Mouse (Mus musculus) layer of hippocampus, adult 2 months (tissue): ENCODE results near the gene Tspan5. TPM values are rescaled to one million over a fixed set of nuclear protein-coding genes. Genes with fewer than 3 reads are reported as not detected.

ENCODE experiments used
- DNase-seq, 2 experiments: peaks; one replicate each; pipeline ENCODE4 v3.0.0; 2022; ENCODE audit warnings: low spot score in 2 of 2
- H3K27ac ChIP-seq: fragments of 200-600 bp; 2 replicates; pipeline ENCODE4 v1.8.1; 2022
- H3K4me3 ChIP-seq: fragments of 200-600 bp; 2 replicates; pipeline ENCODE4 v1.8.1; 2022; ENCODE audit warnings: mild to moderate bottlenecking
- CTCF ChIP-seq: fragments of 200-600 bp; conservative IDR thresholded peaks from 2 replicates; pipeline ENCODE4 v1.8.1; 2022; ENCODE audit warnings: antibody characterized with exemption, mild to moderate bottlenecking, moderate library complexity
- total RNA-seq, 2 experiments: library from RNA; stranded (reverse); gene quantifications; 2 replicates each; pipeline ENCODE4 v1.2.3; 2021

Tspan5 gene
- total RNA-seq, 2 experiments from 2014 or later, result 199 to 202 TPM

DNA sequence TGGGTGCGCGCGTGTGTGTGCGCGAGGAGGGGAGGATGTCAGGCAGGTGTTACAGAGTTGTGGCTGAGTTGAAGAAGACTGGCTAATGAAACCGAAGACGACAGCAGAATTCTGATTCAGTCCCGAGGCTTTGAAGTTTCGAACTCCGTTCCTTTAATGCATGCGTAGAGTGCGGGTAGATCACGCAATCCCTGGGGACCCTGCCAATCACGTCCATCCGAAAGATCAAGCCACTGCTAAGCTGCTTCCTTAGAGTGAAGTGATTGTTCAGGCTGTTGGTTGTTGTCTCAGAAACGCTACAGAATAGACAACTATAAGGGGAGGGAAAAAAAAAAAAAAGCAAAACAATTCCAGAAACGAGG lies 46.5 kb downstream of the Tspan5 start:
- no peak for DNase-seq
- H3K27ac ChIP-seq, result peak overlapping the region; percentile 46; the same call in 1 of the 2 replicates
- TF ChIP-seq CTCF, result no peak
- peak overlapping the region; percentile 23 for H3K4me3 ChIP-seq

GRCm38 (mm10) chr3:138789275-138789674 lies 47.3 kb downstream of the Tspan5 start:
- peak overlapping the region; percentile 46; the same call in 1 of the 2 replicates for H3K27ac ChIP-seq
- DNase-seq, result no peak
- no peak for TF ChIP-seq CTCF
- no peak overlapping the region for H3K4me3 ChIP-seq

DNA sequence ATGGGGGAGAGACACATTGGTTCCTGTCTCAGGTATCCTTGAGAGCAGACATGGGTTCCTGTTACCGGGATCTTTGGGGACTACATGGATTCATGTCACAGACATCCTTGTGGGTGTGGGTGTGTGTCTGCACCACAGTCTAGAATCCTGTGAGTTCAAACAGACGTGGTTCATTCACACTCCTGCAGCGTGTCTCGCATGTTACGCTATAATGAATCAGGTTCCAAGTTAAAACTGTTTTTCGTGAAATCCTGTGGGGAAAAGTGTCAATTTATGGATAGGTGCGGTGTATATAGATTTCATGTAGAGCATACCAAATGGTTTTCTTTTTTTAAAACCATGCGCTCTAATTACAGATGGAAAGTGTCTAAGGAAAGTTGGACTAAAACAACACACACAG lies 52.5 kb downstream of the Tspan5 start:
- no peak overlapping the region for H3K4me3 ChIP-seq
- DNase-seq, result no peak
- H3K27ac ChIP-seq, result no peak overlapping the region
- no peak for TF ChIP-seq CTCF

DNA sequence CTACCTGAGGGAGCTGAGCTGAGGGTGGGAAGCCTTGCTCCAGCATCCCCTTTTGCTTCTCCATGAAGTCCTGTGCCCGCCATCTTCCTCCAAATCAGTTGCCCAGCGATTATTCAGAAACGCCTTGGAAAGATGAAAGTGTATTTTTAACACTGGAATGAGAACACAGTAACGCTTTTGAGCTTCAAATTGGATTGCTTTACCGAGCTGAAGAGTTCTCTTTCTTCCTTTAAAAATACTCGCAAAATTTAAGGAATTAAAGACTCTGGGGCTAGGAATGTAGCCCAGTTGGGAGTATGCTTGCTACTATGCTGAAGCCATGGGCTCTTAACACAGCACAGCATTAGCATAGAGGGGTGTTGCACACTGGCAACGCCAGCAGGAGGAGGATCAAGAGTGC lies 54.0 kb downstream of the Tspan5 start:
- Histone ChIP-seq H3K27ac (peak overlapping the region; percentile 28; the same call in 1 of the 2 replicates), H3K4me3 (no peak overlapping the region)
- TF ChIP-seq CTCF, result no peak
- no peak for DNase-seq

DNA sequence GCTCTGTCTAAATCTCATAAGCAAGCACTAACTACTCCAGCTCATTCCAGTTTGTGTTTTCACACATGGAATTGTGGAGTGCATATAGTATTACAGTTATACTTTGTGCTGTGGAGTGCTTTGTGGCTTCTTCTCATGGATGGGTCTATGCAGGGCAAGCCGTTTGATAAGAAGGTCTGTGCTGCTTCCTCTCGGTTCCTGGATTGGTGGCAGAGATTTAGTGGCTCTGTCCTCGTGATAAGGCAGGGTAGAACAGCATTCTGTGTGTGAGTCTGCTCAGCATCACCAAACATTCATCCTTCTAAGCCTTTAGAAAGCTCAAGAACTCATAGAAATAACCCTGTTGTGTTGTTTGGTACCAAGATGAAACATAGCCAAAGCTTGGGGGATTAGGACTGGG lies 54.6 kb downstream of the Tspan5 start:
- no peak for DNase-seq
- TF ChIP-seq CTCF, result no peak
- H3K27ac ChIP-seq, result 0 out of 2 replicates have a peak overlapping the region, but pooled peaks have one; percentile 7

DNA sequence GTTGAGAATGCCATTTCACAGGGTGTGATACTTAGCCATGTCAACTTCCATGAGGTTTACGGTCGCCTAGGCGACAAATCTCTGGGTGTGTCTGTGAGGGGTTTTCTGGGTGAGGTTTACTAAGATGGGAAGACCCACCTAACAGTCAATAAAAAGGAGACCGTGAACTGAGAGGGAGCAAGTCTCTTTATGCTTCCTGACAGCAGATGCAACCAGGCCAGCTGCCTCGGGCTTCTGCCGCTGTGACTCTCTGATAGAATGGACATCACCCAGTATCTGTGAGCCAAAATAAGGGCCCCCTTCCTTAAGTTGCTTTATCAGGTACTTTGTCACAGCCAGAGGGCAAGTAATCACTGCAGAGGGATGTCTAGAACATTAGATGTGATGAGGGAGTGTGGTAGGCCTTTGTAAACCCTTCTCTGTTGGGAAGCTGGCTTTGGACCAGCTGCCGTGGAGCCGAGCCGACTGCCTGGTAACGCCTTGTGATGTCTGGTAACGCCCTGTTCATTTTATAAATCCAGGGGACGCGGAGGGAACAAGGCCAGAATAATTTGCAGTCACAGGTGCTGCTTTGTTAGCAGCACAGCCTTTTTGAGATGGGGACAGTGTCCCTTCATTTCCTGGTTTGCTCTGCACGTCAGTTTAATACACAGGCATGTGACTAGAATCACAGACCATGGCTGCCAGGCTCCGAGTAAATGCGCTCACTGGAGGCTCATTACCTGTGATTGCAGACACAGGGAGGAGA lies 58.8 kb downstream of the Tspan5 start:
- no peak for TF ChIP-seq CTCF
- Histone ChIP-seq H3K4me3 (peak overlapping the region; percentile 24; the same call in 1 of the 2 replicates), H3K27ac (peak overlapping the region; percentile 88)
- peak in 1 of 2 experiments; percentile 58 for DNase-seq

More for the DNA sequence above, 54.6 kb downstream of the Tspan5 start:
- H3K4me3 ChIP-seq, result no peak overlapping the region

GRCm38 (mm10) chr3:138801661-138802060 lies 59.7 kb downstream of the Tspan5 start:
- no peak for TF ChIP-seq CTCF
- Histone ChIP-seq H3K27ac (peak overlapping the region; percentile 88), H3K4me3 (no peak overlapping the region)
- DNase-seq, result no peak

DNA sequence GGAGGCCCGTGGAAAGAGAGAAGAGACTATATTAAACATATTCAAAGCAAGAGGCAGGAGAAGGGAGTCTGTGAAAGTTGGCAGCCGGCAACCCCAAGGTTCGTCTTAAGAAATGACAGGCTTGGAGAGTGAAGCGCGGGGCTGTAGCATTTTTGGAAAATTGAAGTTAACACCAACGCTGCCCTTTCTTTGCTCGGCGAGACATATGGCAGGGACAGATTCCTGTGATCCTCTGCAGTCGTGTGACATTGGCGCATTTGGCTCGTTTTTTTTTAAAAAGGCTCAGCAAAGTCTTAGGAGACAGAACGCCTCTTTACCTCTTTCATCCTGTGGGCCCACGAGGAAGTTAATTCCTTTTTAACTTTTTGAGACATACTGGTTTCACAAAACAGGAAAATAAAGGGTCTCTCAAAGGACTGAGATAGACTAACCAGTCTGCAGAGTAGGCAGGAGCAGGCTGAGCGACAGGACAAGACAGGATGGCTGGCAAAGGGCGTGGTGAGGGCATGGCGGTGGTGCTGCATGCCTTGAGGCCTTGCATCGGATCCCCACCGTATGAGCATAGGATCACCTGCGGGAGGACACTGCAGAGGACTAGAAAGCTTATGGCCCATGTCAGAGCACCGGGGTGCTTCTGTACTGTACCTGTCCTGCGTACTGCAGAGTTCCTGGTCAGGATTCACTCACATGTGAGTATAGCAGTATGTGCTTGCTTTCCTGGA lies 60.9 kb downstream of the Tspan5 start:
- peak overlapping the region; percentile 88 for H3K27ac ChIP-seq
- DNase-seq, result peak in 1 of 2 experiments; percentile 36
- no peak overlapping the region for H3K4me3 ChIP-seq
- TF ChIP-seq CTCF, result no peak

GRCm38 (mm10) chr3:138803444-138804085 lies 61.6 kb downstream of the Tspan5 start:
- peak overlapping the region; percentile 18; the same call in 1 of the 2 replicates for H3K4me3 ChIP-seq
- DNase-seq, result no peak
- TF ChIP-seq CTCF, result no peak
- peak overlapping the region; percentile 88 for H3K27ac ChIP-seq

DNA sequence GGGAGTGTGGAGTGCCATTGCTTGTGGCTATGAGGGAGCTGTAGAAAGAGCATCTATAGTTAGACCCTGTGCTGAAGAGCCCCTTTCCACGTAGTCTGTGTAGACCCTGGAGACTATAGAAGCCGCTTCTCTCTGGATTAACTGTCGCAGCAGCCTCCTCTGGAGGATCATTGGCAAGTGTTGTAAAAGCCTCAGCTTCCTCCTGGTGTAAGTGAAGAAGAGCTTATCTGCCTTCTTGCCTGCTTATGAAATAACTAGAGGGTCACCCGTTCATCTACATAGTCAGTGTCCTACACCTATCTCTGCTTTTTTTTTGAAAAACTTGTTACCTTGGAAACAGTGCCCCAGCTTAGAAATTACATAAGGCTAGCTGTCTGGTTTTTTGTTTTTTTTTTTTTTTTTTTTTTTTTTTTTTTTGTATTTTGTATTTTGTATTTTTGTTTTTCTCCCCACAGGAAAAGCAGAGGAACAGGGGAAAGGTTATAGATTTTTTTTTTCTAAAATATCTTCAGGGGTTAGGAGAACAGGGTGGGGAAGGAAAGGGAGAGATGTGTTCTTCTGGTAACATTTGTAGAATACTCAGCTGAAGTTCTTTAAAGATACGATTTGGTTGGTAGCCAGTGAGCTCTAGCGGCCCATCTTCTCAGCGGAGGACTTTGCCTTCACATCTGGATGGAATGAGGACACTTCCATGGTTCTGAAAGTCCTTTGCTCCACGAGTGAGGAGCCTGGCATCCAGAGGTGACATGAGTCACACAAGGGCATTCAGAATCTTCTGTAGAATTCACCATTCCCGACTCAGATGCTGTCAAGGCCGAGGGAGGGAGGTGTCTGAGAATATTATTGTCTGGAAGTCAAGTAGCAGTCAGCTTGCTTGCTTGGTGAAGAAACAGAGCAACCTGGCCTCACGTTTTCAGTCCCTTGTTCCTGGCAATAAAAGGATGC lies 62.4 kb downstream of the Tspan5 start:
- no peak for TF ChIP-seq CTCF
- no peak for DNase-seq
- Histone ChIP-seq H3K27ac (peak overlapping the region; percentile 88), H3K4me3 (peak overlapping the region; percentile 18; the same call in 1 of the 2 replicates)

DNA sequence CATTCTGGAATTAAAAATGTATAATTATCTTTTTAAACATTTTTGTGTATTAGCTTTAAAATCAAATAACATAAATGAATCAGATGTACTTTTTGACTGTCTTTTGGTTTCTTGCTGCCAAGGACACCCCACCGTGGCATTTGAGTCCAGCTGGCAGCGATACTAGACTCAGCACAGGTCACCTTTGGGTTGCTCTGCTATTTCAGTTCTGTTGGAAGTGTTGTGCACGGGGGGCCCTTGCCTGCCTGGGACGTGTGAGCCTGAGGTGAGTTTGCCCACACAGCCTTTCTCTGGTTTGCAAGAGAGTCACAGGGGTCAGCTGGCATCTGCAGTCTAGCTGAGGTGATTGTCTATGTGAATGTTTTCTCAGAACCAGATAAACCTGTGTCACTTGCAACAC lies 65.8 kb downstream of the Tspan5 start:
- no peak overlapping the region for H3K4me3 ChIP-seq
- DNase-seq, result no peak
- no peak for TF ChIP-seq CTCF
- no peak overlapping the region for H3K27ac ChIP-seq

DNA sequence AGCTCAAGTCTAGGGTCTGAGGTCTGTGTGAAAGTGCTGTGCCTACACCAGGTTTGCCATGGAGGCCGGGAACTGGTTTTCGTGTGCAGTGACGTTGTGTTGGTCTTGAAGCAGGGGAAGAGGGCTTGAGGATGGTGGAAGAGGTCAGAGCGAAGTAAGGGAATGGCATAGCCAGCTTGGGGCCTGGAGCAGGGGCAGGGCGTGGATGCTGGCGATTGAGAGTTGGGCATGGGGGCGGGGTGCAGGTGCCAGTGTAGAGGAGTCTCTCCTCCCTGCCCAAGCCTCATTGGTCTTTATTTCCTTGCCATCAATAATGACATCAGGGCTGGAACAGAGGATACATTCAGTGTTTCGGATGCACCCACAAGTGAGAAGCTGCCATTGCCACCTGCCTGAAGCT lies 67.5 kb downstream of the Tspan5 start:
- no peak for DNase-seq
- Histone ChIP-seq H3K27ac (peak overlapping the region; percentile 61; the same call in 1 of the 2 replicates), H3K4me3 (no peak overlapping the region)
- no peak for TF ChIP-seq CTCF

DNA sequence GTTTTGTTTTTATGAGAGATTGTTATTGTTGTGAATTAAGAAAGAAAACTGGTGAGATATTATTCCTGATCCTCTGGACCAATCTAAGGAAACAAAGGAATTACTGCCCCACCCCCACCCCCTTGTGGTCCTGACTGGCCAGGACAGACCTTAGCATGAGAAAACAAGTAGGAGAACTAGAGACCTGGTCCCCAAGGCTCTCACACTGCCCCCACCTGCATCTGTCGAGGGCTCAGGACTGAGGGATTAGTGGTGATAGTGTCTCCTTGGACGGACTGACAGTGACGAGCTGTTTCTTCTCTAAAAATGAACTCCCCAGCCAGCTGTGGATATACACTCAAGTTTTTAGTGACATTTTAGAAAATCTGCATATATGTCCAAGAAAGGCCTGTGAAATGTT lies 70.6 kb downstream of the Tspan5 start:
- no peak for TF ChIP-seq CTCF
- Histone ChIP-seq H3K27ac (no peak overlapping the region), H3K4me3 (no peak overlapping the region)
- DNase-seq, result no peak
